Mouse (Mus musculus) stomach, postnatal 0 days (tissue): ENCODE measurements around the gene Rab21. TPM values are rescaled to one million over a fixed set of nuclear protein-coding genes. Genes with fewer than 3 reads are reported as not detected.
A peak's percentile ranks its signal among the peaks of the same experiment; 100 is the strongest.
"Not testable (repeated sequence)": the region's sequence is repeated elsewhere in the genome, so short reads cannot be mapped to it uniquely, and the experiment has no call there.

Experiments
- ATAC-seq: fragments of 200-750 bp; cut with Nextera tagmentation; 2 replicates; pipeline ENCODE4 v1.8.0; 2017; ENCODE audit not compliant: low FRiP score, low TSS enrichment
- DNase-seq: peaks from one replicate; pipeline ENCODE4 v3.0.0-alpha.2; 2016; ENCODE audit warnings: low spot score
- H3K27ac ChIP-seq: fragments of 300-500 bp; sonication (generic); replicated peaks from 2 replicates; pipeline ENCODE4 v1.5.1; 2014; ENCODE audit warnings: mild to moderate bottlenecking, control low read depth
- H3K27me3 ChIP-seq: fragments of 300-500 bp; sonication (generic); 2 replicates; pipeline ENCODE4 v1.6.1; 2014; ENCODE audit warnings: low read length; ENCODE audit not compliant: control insufficient read depth, insufficient read depth
- H3K36me3 ChIP-seq: fragments of 300-500 bp; sonication (generic); 2 replicates; pipeline ENCODE4 v1.6.1; 2014; ENCODE audit warnings: low read length, mixed read lengths; ENCODE audit not compliant: control insufficient read depth, insufficient read depth
- H3K4me1 ChIP-seq: fragments of 300-500 bp; sonication (generic); replicated peaks from 2 replicates; pipeline ENCODE4 v1.6.1; 2014; ENCODE audit warnings: antibody characterized with exemption; ENCODE audit not compliant: control insufficient read depth, insufficient read depth
- H3K4me2 ChIP-seq: fragments of 300-500 bp; sonication (generic); replicated peaks from 2 replicates; pipeline ENCODE4 v1.6.1; 2014; ENCODE audit warnings: low read depth, mild to moderate bottlenecking, control low read depth, moderate library complexity
- H3K4me3 ChIP-seq: fragments of 300-500 bp; sonication (generic); 2 replicates; pipeline ENCODE4 v1.5.1; 2014; ENCODE audit warnings: low read depth, low read length, control low read depth
- H3K9ac ChIP-seq: fragments of 300-500 bp; sonication (generic); 2 replicates; pipeline ENCODE4 v1.6.1; 2014; ENCODE audit warnings: mild to moderate bottlenecking, low read length, control low read depth, mixed read lengths
- H3K9me3 ChIP-seq: fragments of 300-500 bp; sonication (generic); 2 replicates; pipeline ENCODE4 v1.6.1; 2016; ENCODE audit warnings: low read length; ENCODE audit not compliant: control insufficient read depth
- CTCF ChIP-seq: IDR thresholded peaks from 2 replicates; pipeline ENCODE4 v1.5.1; 2016; ENCODE audit warnings: antibody characterized with exemption, low read depth, mild to moderate bottlenecking, moderate library complexity
- EP300 ChIP-seq: optimal IDR thresholded peaks from 2 replicates; pipeline ENCODE3; 2016; ENCODE audit warnings: antibody characterized with exemption
- WGBS: fragments of 180-500 bp; shearing (Covaris S2); extraction: QIAGEN DNeasy Blood & Tissue Kit; methylation state at CpG from one replicate; pipeline ENCODE4 v1.1.7; 2014; 5-methylcytosine and 5-hydroxymethylcytosine counted together
- polyA plus RNA-seq: library from polyadenylated mRNA; unstranded; fragments of >200 nt; fragmentation: Nextera tagmentation; extraction: Ambion mirVana; gene quantifications from 2 replicates; pipeline ENCODE4 v1.2.1, GENCODE M21; 2015

Rab21 gene
- polyA plus RNA-seq, 1 experiment from 2014 or later: 8.0 TPM

- Histone ChIP-seq H3K9ac (no peak overlapping the region), H3K4me2 (no peak overlapping the region), H3K4me1 (no peaks in the 10 kb centered on the region), H3K27ac (no peak overlapping the region), H3K9me3 (no peaks in the 10 kb centered on the region), H3K27me3 (no peaks in the 10 kb centered on the region), H3K4me3 (no peak overlapping the region), H3K36me3 (no peaks in the 10 kb centered on the region)
- 79% methylated on average over 5 of the region's 5 CpGs for WGBS
- no peak for ATAC-seq
- DNase-seq: no peak
- TF ChIP-seq EP300 (no peak), CTCF (no peak)
Observed at GRCm38 (mm10) chr10:115321317-115322035, 6.1 kb upstream of the Rab21 start.

DNA sequence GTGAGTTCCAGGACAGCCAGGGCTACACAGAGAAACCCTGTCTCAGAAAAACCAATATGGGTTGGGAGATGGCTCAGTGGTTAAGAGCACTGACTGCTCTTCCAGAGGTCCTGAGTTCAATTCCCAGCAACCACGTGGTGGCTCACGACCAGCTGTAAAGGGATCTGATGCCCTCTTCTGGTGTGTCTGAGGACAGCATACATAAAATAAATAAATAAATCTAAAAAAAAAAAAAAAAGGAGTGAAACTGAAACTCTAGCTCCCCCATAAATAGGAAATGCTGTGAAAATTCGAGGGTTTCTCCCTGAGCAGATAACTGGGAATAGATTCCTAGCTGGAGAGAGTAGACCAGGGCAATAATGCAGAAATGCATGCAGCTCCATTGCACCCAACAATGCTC is 3.0 kb upstream of the Rab21 start:
- not testable (repeated sequence) for H3K4me2 ChIP-seq, H3K27me3 ChIP-seq, H3K9me3 ChIP-seq, DNase-seq, H3K27ac ChIP-seq, H3K9ac ChIP-seq, ATAC-seq, H3K4me1 ChIP-seq, H3K36me3 ChIP-seq, H3K4me3 ChIP-seq
- WGBS: 60% methylated on average over 3 of the region's 3 CpGs

GRCm38 (mm10) chr10:115316313-115316712 is 919 bp upstream of the Rab21 start:
- Histone ChIP-seq H3K27ac (peak overlapping the region; percentile 98), H3K27me3 (no peaks in the 10 kb centered on the region), H3K4me1 (0 out of 2 replicates have a peak, but pooled peaks cover 3% of the 10 kb centered on the region), H3K9me3 (no peaks in the 10 kb centered on the region), H3K36me3 (no peaks in the 10 kb centered on the region), H3K4me2 (peak overlapping the region; percentile 78), H3K9ac (peak overlapping the region; percentile 98; the same call in 1 of the 2 replicates), H3K4me3 (peak overlapping the region; percentile 93)
- TF ChIP-seq CTCF (no peak), EP300 (no peak)
- DNase-seq (no peak), ATAC-seq (no peak)
- WGBS: 67% methylated on average over 11 of the region's 11 CpGs

- under 1% methylated on average over 49 of the region's 73 CpGs for WGBS
Observed at GRCm38 (mm10) chr10:115314582-115315452, 577 bp downstream of the Rab21 start.

GRCm38 (mm10) chr10:115314287-115314581 is 1.2 kb downstream of the Rab21 start:
- Histone ChIP-seq H3K4me1 (0 out of 2 replicates have a peak, but pooled peaks cover 3% of the 10 kb centered on the region), H3K36me3 (no peaks in the 10 kb centered on the region), H3K27ac (peak overlapping the region; percentile 98), H3K9me3 (no peaks in the 10 kb centered on the region), H3K4me2 (peak overlapping the region; percentile 78), H3K9ac (peak overlapping the region; percentile 98), H3K4me3 (peak overlapping the region; percentile 93), H3K27me3 (no peaks in the 10 kb centered on the region)
- no peak for TF ChIP-seq CTCF
- TF ChIP-seq EP300: no peak
- ATAC-seq (no peak), DNase-seq (no peak)
- 4% methylated on average over 6 of the region's 6 CpGs for WGBS

More at GRCm38 (mm10) chr10:115314582-115315452, 577 bp downstream of the Rab21 start:
- peak overlapping the region; percentile 78 for H3K4me2 ChIP-seq
- no peaks in the 10 kb centered on the region for H3K36me3 ChIP-seq
- H3K9me3 ChIP-seq: no peaks in the 10 kb centered on the region
- DNase-seq (peak; percentile 64), ATAC-seq (peak; percentile 41)
- 0 out of 2 replicates have a peak, but pooled peaks cover 3% of the 10 kb centered on the region for H3K4me1 ChIP-seq
- H3K27me3 ChIP-seq: no peaks in the 10 kb centered on the region
- peak overlapping the region; percentile 98 for H3K9ac ChIP-seq
- H3K27ac ChIP-seq: peak overlapping the region; percentile 98
- TF ChIP-seq CTCF (no peak), EP300 (no peak)
- H3K4me3 ChIP-seq: peak overlapping the region; percentile 93
